Mouse (Mus musculus) liver, embryonic 14.5 days (tissue): Measurements from ENCODE around the gene Gm28035. TPM values are rescaled to one million over a fixed set of nuclear protein-coding genes. Genes with fewer than 3 reads are reported as not detected.

Experiments
- ATAC-seq: fragments of 200-750 bp; cut with Nextera tagmentation; 2 replicates; pipeline ENCODE4 v1.8.0; 2017; ENCODE audit warnings: moderate number of reproducible peaks, mild to moderate bottlenecking, moderate library complexity; ENCODE audit not compliant: insufficient read depth
- DNase-seq, 3 experiments: peaks; one replicate each; pipeline ENCODE4 v3.0.0-alpha.2; 2012 to 2013; ENCODE audit warnings: low read depth in 3 of 3, low spot score in 3 of 3
- H3K27ac ChIP-seq: fragments of 300-500 bp; sonication (generic); 2 replicates; pipeline ENCODE4 v1.5.1; 2014; ENCODE audit warnings: moderate library complexity, mild to moderate bottlenecking, control low read depth, inconsistent platforms
- H3K27me3 ChIP-seq: fragments of 300-500 bp; sonication (generic); 2 replicates; pipeline ENCODE4 v1.6.1; 2014; ENCODE audit warnings: mild to moderate bottlenecking, low read length, moderate library complexity; ENCODE audit not compliant: control insufficient read depth, insufficient read depth
- H3K36me3 ChIP-seq: fragments of 300-500 bp; sonication (generic); replicated peaks from 2 replicates; pipeline ENCODE4 v1.6.1; 2014; ENCODE audit warnings: low read depth; ENCODE audit not compliant: control insufficient read depth, insufficient read depth
- H3K4me1 ChIP-seq, 2 experiments: fragments of 200-500 bp in 1 of 2; fragments of 300-500 bp in 1 of 2; sonication (generic) in 1 of 2; replicated peaks; 2 replicates each; pipeline ENCODE4 v1.6.1; 2012 to 2014; ENCODE audit warnings: antibody characterized with exemption in 1 of 2, inconsistent platforms in 1 of 2, low read length in 1 of 2; ENCODE audit not compliant: control insufficient read depth in 2 of 2, insufficient read depth in 2 of 2
- H3K4me2 ChIP-seq: fragments of 300-500 bp; sonication (generic); 2 replicates; pipeline ENCODE4 v1.6.1; 2014; ENCODE audit warnings: low read depth, mild to moderate bottlenecking, control low read depth, moderate library complexity
- H3K4me3 ChIP-seq, 2 experiments: fragments of 200-500 bp in 1 of 2; fragments of 300-500 bp in 1 of 2; sonication (generic) in 1 of 2; 2 replicates each; pipeline ENCODE4 v1.5.1; 2012 to 2014; ENCODE audit warnings: low read depth in 2 of 2, low read length in 2 of 2, mild to moderate bottlenecking in 2 of 2, control low read depth in 1 of 2, inconsistent platforms in 1 of 2, moderate library complexity in 1 of 2; ENCODE audit not compliant: insufficient read depth in 1 of 2
- H3K9ac ChIP-seq: fragments of 300-500 bp; sonication (generic); replicated peaks from 2 replicates; pipeline ENCODE4 v1.6.1; 2014; ENCODE audit warnings: mild to moderate bottlenecking, control low read depth, moderate library complexity
- H3K9me3 ChIP-seq: fragments of 300-500 bp; sonication (generic); 2 replicates; pipeline ENCODE4 v1.6.1; 2016; ENCODE audit warnings: low read length, mixed read lengths; ENCODE audit not compliant: control insufficient read depth
- CTCF ChIP-seq: IDR thresholded peaks from 2 replicates; pipeline ENCODE4 v1.5.1; 2016; ENCODE audit warnings: antibody characterized with exemption, low read depth, control low read depth
- EP300 ChIP-seq: IDR thresholded peaks from 2 replicates; pipeline ENCODE4 v1.6.1; 2016; ENCODE audit warnings: antibody characterized with exemption, low read depth
- WGBS: fragments of 180-500 bp; shearing (Covaris S2); extraction: QIAGEN DNeasy Blood & Tissue Kit; methylation state at CpG from one replicate; pipeline ENCODE4 v1.1.7; 2014; ENCODE audit not compliant: insufficient replicate concordance; 5-methylcytosine and 5-hydroxymethylcytosine counted together
- polyA plus RNA-seq, 2 experiments: library from polyadenylated mRNA; depleted of rRNA in 1 of 2; stranded (reverse) in 1 of 2; unstranded in 1 of 2; fragments of >200 nt; fragmentation: Nextera tagmentation in 1 of 2; extraction: Ambion mirVana in 1 of 2; gene quantifications; 2 replicates each; pipeline versions ENCODE4 v1.2.1 to v1.2.3; 2012 to 2014

Gm28035 gene
- polyA plus RNA-seq, 2 experiments, result 1.1 TPM; not detected in 1

GRCm38 (mm10) chr2:30200388-30200925 lies 39.9 kb upstream of the Gm28035 start:
- 67% methylated on average over 5 of the region's 5 CpGs for WGBS
- H3K36me3 ChIP-seq, result no peaks in the 10 kb centered on the region
- no peak for ATAC-seq
- H3K27ac ChIP-seq, result no peak overlapping the region; the same call in 1 of the 2 replicates
- no peaks in the 10 kb centered on the region for H3K9me3 ChIP-seq
- no peaks in the 10 kb centered on the region for H3K27me3 ChIP-seq
- no peak overlapping the region for H3K9ac ChIP-seq
- no peak overlapping the region for H3K4me3 ChIP-seq
- 0 out of 2 replicates have a peak overlapping the region, but pooled peaks have one; percentile 11 for H3K4me2 ChIP-seq
- TF ChIP-seq EP300 (no peak), CTCF (no peak)
- H3K4me1 ChIP-seq, result peaks cover 3 to 23% of the 10 kb centered on the region in 2 experiments; a peak in 3 of 4 replicates
- no peak for DNase-seq

GRCm38 (mm10) chr2:30203439-30203838 lies 36.9 kb upstream of the Gm28035 start:
- H3K4me1 ChIP-seq, result peaks cover 3 to 24% of the 10 kb centered on the region in 2 experiments; a peak in 3 of 4 replicates
- H3K27me3 ChIP-seq, result no peaks in the 10 kb centered on the region
- 63% methylated on average over 7 of the region's 7 CpGs for WGBS
- no peak for ATAC-seq
- no peak overlapping the region for H3K9ac ChIP-seq
- no peak overlapping the region for H3K4me2 ChIP-seq
- no peak overlapping the region for H3K27ac ChIP-seq
- TF ChIP-seq EP300, result no peak
- TF ChIP-seq CTCF, result peak; percentile 84
- no peak overlapping the region for H3K4me3 ChIP-seq
- H3K9me3 ChIP-seq, result no peaks in the 10 kb centered on the region
- H3K36me3 ChIP-seq, result no peaks in the 10 kb centered on the region
- peak; percentile 45 to 52 (median 52) for DNase-seq

GRCm38 (mm10) chr2:30205255-30205628 lies 35.1 kb upstream of the Gm28035 start:
- TF ChIP-seq EP300 (no peak), CTCF (no peak)
- peak overlapping the region; percentile 98 for H3K4me2 ChIP-seq
- ATAC-seq (peak; percentile 47), DNase-seq (no peak)
- no peaks in the 10 kb centered on the region for H3K36me3 ChIP-seq
- WGBS, result 2% methylated on average over 13 of the region's 13 CpGs
- H3K4me3 ChIP-seq, result peak overlapping the region; percentile 81
- peak overlapping the region; percentile 74 for H3K9ac ChIP-seq
- H3K9me3 ChIP-seq, result no peaks in the 10 kb centered on the region
- H3K27me3 ChIP-seq, result no peaks in the 10 kb centered on the region
- H3K4me1 ChIP-seq, result peaks cover 3 to 18% of the 10 kb centered on the region in 2 experiments; a peak in 3 of 4 replicates
- peak overlapping the region; percentile 60 for H3K27ac ChIP-seq

GRCm38 (mm10) chr2:30205629-30206357 lies 34.6 kb upstream of the Gm28035 start, which contains the start of gene Kyat1:
TSS of gene Kyat1 (minus strand) at chr2:30205847.
- Histone ChIP-seq H3K4me3 (peak within 1 kb of the TSS; percentile 81), H3K9me3 (no peaks in the 10 kb centered on the region), H3K4me2 (peak within 1 kb of the TSS; percentile 98), H3K27ac (peak within 1 kb of the TSS; percentile 60), H3K36me3 (no peaks in the 10 kb centered on the region), H3K4me1 (peaks cover 3 to 15% of the 10 kb centered on the region in 2 experiments; a peak in 3 of 4 replicates), H3K9ac (peak within 1 kb of the TSS; percentile 74), H3K27me3 (no peaks in the 10 kb centered on the region)
- under 1% methylated on average over 44 of the region's 44 CpGs for WGBS
- peak; percentile 88 to 90 (median 89) for DNase-seq
- peak; percentile 89 for ATAC-seq
- TF ChIP-seq CTCF (no peak), EP300 (no peak)

- H3K9ac ChIP-seq, result no peak overlapping the region
- TF ChIP-seq EP300 (no peak), CTCF (no peak)
These were observed 33.0 kb upstream of the Gm28035 start for GRCm38 (mm10) chr2:30207401-30207800.

More at GRCm38 (mm10) chr2:30207401-30207800, 33.0 kb upstream of the Gm28035 start:
- H3K4me2 ChIP-seq, result no peak overlapping the region
- DNase-seq (no peak), ATAC-seq (no peak)
- H3K9me3 ChIP-seq, result no peaks in the 10 kb centered on the region
- H3K36me3 ChIP-seq, result no peaks in the 10 kb centered on the region
- no peaks in the 10 kb centered on the region for H3K27me3 ChIP-seq
- no peak overlapping the region for H3K27ac ChIP-seq
- H3K4me3 ChIP-seq, result no peak overlapping the region
- peaks cover 3 to 13% of the 10 kb centered on the region in 2 experiments; a peak in 3 of 4 replicates for H3K4me1 ChIP-seq
- 68% methylated on average over 4 of the region's 4 CpGs for WGBS
